Mouse (Mus musculus) monocyte, adult 59 days (primary cell): ENCODE measurements around the gene Cfap99. TPM values are rescaled to one million over a fixed set of nuclear protein-coding genes. Genes with fewer than 3 reads are reported as not detected.

Experiments used
- total RNA-seq, 2 experiments: library from RNA; stranded (reverse); gene quantifications; one replicate each; pipeline ENCODE4 v1.2.4; 2023

Cfap99 gene
- total RNA-seq = 1 to 10 TPM in 1 of 2 experiments, under 1 TPM in 1; 0.45 to 1.1 TPM

GRCm38 (mm10) chr5:34288154-34288716, at the start of gene Cfap99, which contains the start of gene Zfyve28:
TSS of gene Cfap99 (plus strand) at chr5:34288600.
TSS of gene Zfyve28 (minus strand) at chr5:34288449.

DNA sequence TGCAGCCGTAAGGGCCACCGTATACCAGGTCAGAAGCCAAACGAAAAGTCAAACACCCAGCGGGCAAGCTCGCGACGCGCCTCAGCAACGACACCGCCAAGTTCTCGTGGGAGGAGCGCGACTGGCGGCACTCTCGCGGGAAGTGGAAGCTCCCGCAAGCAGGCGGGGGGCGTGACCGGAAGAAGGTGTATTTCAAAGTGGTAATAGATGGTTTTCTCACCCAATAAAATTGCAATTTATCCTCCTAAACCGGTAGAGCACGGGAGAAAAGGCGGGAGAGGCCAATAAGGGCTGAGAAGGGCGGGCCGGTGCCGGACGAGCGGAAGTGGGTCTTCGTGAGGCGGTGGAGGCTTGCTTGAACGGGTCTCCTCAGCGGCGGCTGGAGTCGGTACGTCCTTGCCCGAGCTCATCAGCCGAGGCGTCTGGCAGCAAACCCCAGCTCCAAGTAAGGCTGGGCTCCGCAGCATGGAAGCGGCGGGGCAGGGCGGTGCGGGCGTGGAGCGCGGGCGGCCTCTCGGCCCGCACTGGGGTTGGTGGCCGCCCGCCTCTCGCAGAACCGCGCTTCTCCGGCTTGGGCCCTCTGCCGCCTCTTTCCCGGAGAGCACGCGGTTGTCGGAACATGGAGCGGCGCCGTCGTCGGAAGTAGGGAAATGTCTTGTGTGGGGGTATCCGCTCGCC, 47.8 kb downstream of the Cfap99 start, which contains the start of gene Rnf4:
Gene Rnf4 (plus strand): TSS at position 193 of the 678 bp plus-strand sequence.

DNA sequence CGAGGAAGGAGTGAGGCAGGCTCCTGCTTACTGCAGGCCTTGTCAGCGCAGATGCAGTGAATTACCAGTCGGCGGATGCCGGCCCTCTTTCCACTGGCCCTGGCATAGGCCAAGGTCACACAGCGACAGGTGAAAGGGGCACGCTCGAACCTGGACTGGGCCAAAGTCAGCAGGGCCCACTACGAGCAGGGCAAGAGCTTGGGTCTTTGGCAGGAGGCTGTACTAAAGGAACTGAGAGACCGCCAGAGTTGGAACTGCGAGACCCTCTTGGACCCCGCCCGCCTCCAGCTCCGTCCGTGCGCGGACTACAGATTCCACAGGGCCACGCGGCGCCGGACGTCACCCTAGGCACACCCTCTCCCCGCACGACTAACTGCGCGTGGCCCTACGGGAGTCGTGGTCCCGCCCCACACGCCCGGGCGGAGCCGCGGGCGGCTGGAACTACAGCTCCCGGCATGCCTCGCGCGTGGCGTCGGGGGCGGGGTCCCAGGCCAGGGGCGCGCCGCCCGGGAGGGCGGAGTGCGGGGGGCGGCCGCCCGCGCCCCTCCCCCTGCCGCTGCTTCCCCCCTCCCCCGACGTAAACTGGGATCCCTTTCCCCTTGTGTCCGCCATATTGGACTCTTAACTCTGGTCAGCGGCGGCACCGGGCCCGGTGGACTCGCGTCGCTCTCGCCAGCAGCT, 81.1 kb downstream of the Cfap99 start, which contains the start of gene Fam193a:
Gene Fam193a (plus strand): TSS at position 593 of the 681 bp plus-strand sequence.

Other genes starting within 250 kb of the Cfap99 start
- gene Poln, start 119.2 kb upstream of the Cfap99 start, total RNA-seq = under 1 TPM in 1 of 2 experiments, not detected in 1; 0.84 TPM
- gene Haus3, start 119.1 kb upstream of the Cfap99 start, total RNA-seq = 10 to 100 TPM in 1 of 2 experiments, 1 to 10 TPM in 1; 9.5 to 10.6 TPM
- gene Mxd4, start 100.9 kb upstream of the Cfap99 start, total RNA-seq = 10 to 100 TPM; 49.7 to 57.5 TPM
- 10 to 100 TPM in 1 of 2 experiments, 1 to 10 TPM in 1; 7.0 to 10.2 TPM for gene Zfyve28, start 151 bp upstream of the Cfap99 start, total RNA-seq
- gene Rnf4, start 47.7 kb downstream of the Cfap99 start, total RNA-seq = 100 to 1,000 TPM; 165 to 171 TPM
- gene Fam193a, start 81.3 kb downstream of the Cfap99 start, total RNA-seq = 10 to 100 TPM; 55.5 to 58.5 TPM
- 10 to 100 TPM; 49.6 to 58.2 TPM for gene Tnip2, start 225.4 kb downstream of the Cfap99 start, total RNA-seq
- 100 to 1,000 TPM; 139 to 147 TPM for gene Sh3bp2, start 237.2 kb downstream of the Cfap99 start, total RNA-seq